Mouse (Mus musculus): ENCODE data around the gene Cadm1. TPM values are rescaled to one million over a fixed set of nuclear protein-coding genes. Genes with fewer than 3 reads are reported as not detected.

Gene Cadm1
- polyA plus RNA-seq, 1 experiment from 2014 or later = 7.4 TPM

- H3K27ac ChIP-seq = no peak overlapping the region
- no peaks in the 10 kb centered on the region for H3K9me3 ChIP-seq (replicated peaks)
- WGBS (ENCODE audit: insufficient replicate concordance) = 7% methylated on average over 11 of the region's 11 CpGs
- H3K27me3 ChIP-seq = peaks cover 67% of the 10 kb centered on the region
- H3K9ac ChIP-seq = no peak overlapping the region
- H3K4me1 ChIP-seq (replicated peaks) = peaks cover 21% of the 10 kb centered on the region
- ATAC-seq (ENCODE audit: low read depth) (no peak), DNase-seq (no peak)
- peak overlapping the region; percentile 61 for H3K4me3 ChIP-seq (replicated peaks)
- peak overlapping the region; percentile 71 for H3K4me2 ChIP-seq
- no peaks in the 10 kb centered on the region for H3K36me3 ChIP-seq
Observed at GRCm38 (mm10) chr9:47529182-47529581, 791 bp upstream of the Cadm1 start.

- H3K27ac ChIP-seq = no peak overlapping the region
- no peak for DNase-seq
- H3K4me1 ChIP-seq (replicated peaks) = peaks cover 21% of the 10 kb centered on the region
- ATAC-seq (ENCODE audit: low read depth) = peak; percentile 22
- peaks cover 78% of the 10 kb centered on the region for H3K27me3 ChIP-seq
- H3K36me3 ChIP-seq = no peaks in the 10 kb centered on the region
- H3K9ac ChIP-seq = peak overlapping the region; percentile 61
- no peaks in the 10 kb centered on the region for H3K9me3 ChIP-seq (replicated peaks)
- WGBS (ENCODE audit: insufficient replicate concordance) = under 1% methylated on average over 30 of the region's 30 CpGs
- peak overlapping the region; percentile 71 for H3K4me2 ChIP-seq
- peak overlapping the region; percentile 61 for H3K4me3 ChIP-seq (replicated peaks)
Observed at GRCm38 (mm10) chr9:47530544-47530921, 560 bp downstream of the Cadm1 start.

GRCm38 (mm10) chr9:47530922-47531850, 1.2 kb downstream of the Cadm1 start:
- H3K27ac ChIP-seq = no peak overlapping the region
- peak overlapping the region; percentile 61 for H3K4me3 ChIP-seq (replicated peaks)
- no peak for ATAC-seq (ENCODE audit: low read depth)
- H3K9me3 ChIP-seq (replicated peaks) = no peaks in the 10 kb centered on the region
- H3K4me1 ChIP-seq (replicated peaks) = peaks cover 21% of the 10 kb centered on the region
- WGBS (ENCODE audit: insufficient replicate concordance) = 1% methylated on average over 110 of the region's 110 CpGs
- no peaks in the 10 kb centered on the region for H3K36me3 ChIP-seq
- H3K9ac ChIP-seq = peak overlapping the region; percentile 61
- H3K27me3 ChIP-seq = peaks cover 80% of the 10 kb centered on the region
- DNase-seq = no peak
- H3K4me2 ChIP-seq = peak overlapping the region; percentile 71

- Histone ChIP-seq H3K9ac (no peak overlapping the region), H3K9me3 (replicated peaks) (no peaks in the 10 kb centered on the region), H3K27me3 (peaks cover 88% of the 10 kb centered on the region), H3K27ac (no peak overlapping the region), H3K4me2 (peak overlapping the region; percentile 71), H3K4me1 (replicated peaks) (peaks cover 21% of the 10 kb centered on the region), H3K4me3 (replicated peaks) (peak overlapping the region; percentile 61), H3K36me3 (no peaks in the 10 kb centered on the region)
- no peak for ATAC-seq (ENCODE audit: low read depth)
- 9% methylated on average over 20 of the region's 20 CpGs for WGBS (ENCODE audit: insufficient replicate concordance)
- no peak for DNase-seq
Observed at GRCm38 (mm10) chr9:47532215-47532865, 2.4 kb downstream of the Cadm1 start.

GRCm38 (mm10) chr9:47533461-47533860, 3.5 kb downstream of the Cadm1 start:
- H3K27me3 ChIP-seq = peaks cover 84% of the 10 kb centered on the region

GRCm38 (mm10) chr9:47534573-47535475, 4.9 kb downstream of the Cadm1 start:
- Histone ChIP-seq H3K4me3 (replicated peaks) (no peak overlapping the region), H3K9ac (no peak overlapping the region), H3K27me3 (peaks cover 70% of the 10 kb centered on the region), H3K36me3 (no peaks in the 10 kb centered on the region), H3K4me1 (replicated peaks) (peaks cover 18% of the 10 kb centered on the region), H3K27ac (no peak overlapping the region), H3K9me3 (replicated peaks) (no peaks in the 10 kb centered on the region), H3K4me2 (no peak overlapping the region)
- 71% methylated on average over 11 of the region's 11 CpGs for WGBS (ENCODE audit: insufficient replicate concordance)
- no peak for ATAC-seq (ENCODE audit: low read depth)
- no peak for DNase-seq

More at GRCm38 (mm10) chr9:47533461-47533860, 3.5 kb downstream of the Cadm1 start:
- Histone ChIP-seq H3K4me1 (replicated peaks) (peaks cover 21% of the 10 kb centered on the region), H3K9me3 (replicated peaks) (no peaks in the 10 kb centered on the region), H3K4me2 (no peak overlapping the region), H3K9ac (no peak overlapping the region), H3K36me3 (no peaks in the 10 kb centered on the region), H3K27ac (no peak overlapping the region), H3K4me3 (replicated peaks) (no peak overlapping the region)
- ATAC-seq (ENCODE audit: low read depth) (no peak), DNase-seq (no peak)
- WGBS (ENCODE audit: insufficient replicate concordance) = 33% methylated on average over 8 of the region's 8 CpGs

GRCm38 (mm10) chr9:47545245-47545644, 15.3 kb downstream of the Cadm1 start:
- Histone ChIP-seq H3K27ac (no peak overlapping the region), H3K4me1 (replicated peaks) (no peaks in the 10 kb centered on the region), H3K27me3 (peaks cover 9% of the 10 kb centered on the region), H3K4me2 (no peak overlapping the region), H3K9ac (no peak overlapping the region), H3K9me3 (replicated peaks) (no peaks in the 10 kb centered on the region), H3K36me3 (no peaks in the 10 kb centered on the region), H3K4me3 (replicated peaks) (no peak overlapping the region)
- DNase-seq = no peak
- ATAC-seq (ENCODE audit: low read depth) = no peak
- 39% methylated on average over 7 of the region's 7 CpGs for WGBS (ENCODE audit: insufficient replicate concordance)

GRCm38 (mm10) chr9:47545667-47546066, 15.7 kb downstream of the Cadm1 start:
- no peak for DNase-seq
- H3K27me3 ChIP-seq = peaks cover 9% of the 10 kb centered on the region
- no peaks in the 10 kb centered on the region for H3K9me3 ChIP-seq (replicated peaks)
- H3K9ac ChIP-seq = no peak overlapping the region
- ATAC-seq (ENCODE audit: low read depth) = no peak
- H3K36me3 ChIP-seq = no peaks in the 10 kb centered on the region
- H3K4me2 ChIP-seq = no peak overlapping the region
- H3K4me1 ChIP-seq (replicated peaks) = no peaks in the 10 kb centered on the region
- no peak overlapping the region for H3K4me3 ChIP-seq (replicated peaks)
- no peak overlapping the region for H3K27ac ChIP-seq
- WGBS (ENCODE audit: insufficient replicate concordance) = 37% methylated on average over 12 of the region's 12 CpGs

GRCm38 (mm10) chr9:47548402-47548801, 18.4 kb downstream of the Cadm1 start:
- no peak overlapping the region for H3K27ac ChIP-seq
- 74% methylated on average over 12 of the region's 12 CpGs for WGBS (ENCODE audit: insufficient replicate concordance)

GRCm38 (mm10) chr9:47548916-47549315, 18.9 kb downstream of the Cadm1 start:
- Histone ChIP-seq H3K36me3 (no peaks in the 10 kb centered on the region), H3K27me3 (peaks cover 9% of the 10 kb centered on the region), H3K4me2 (no peak overlapping the region), H3K27ac (no peak overlapping the region), H3K4me1 (replicated peaks) (no peaks in the 10 kb centered on the region), H3K9ac (no peak overlapping the region), H3K4me3 (replicated peaks) (no peak overlapping the region), H3K9me3 (replicated peaks) (no peaks in the 10 kb centered on the region)
- ATAC-seq (ENCODE audit: low read depth) (no peak), DNase-seq (no peak)
- 77% methylated on average over 5 of the region's 5 CpGs for WGBS (ENCODE audit: insufficient replicate concordance)

More at GRCm38 (mm10) chr9:47548402-47548801, 18.4 kb downstream of the Cadm1 start:
- Histone ChIP-seq H3K9ac (no peak overlapping the region), H3K4me1 (replicated peaks) (no peaks in the 10 kb centered on the region), H3K36me3 (no peaks in the 10 kb centered on the region), H3K27me3 (peaks cover 9% of the 10 kb centered on the region), H3K4me2 (no peak overlapping the region), H3K9me3 (replicated peaks) (no peaks in the 10 kb centered on the region), H3K4me3 (replicated peaks) (no peak overlapping the region)
- ATAC-seq (ENCODE audit: low read depth) = no peak
- DNase-seq = no peak

Data from liver, embryonic 13.5 days (tissue).